Mouse (Mus musculus): ENCODE data around the gene Spred2. TPM values are rescaled to one million over a fixed set of nuclear protein-coding genes. Genes with fewer than 3 reads are reported as not detected.

Spred2 gene
- total RNA-seq, 1 experiment from 2014 or later, result 4.9 TPM

DNA sequence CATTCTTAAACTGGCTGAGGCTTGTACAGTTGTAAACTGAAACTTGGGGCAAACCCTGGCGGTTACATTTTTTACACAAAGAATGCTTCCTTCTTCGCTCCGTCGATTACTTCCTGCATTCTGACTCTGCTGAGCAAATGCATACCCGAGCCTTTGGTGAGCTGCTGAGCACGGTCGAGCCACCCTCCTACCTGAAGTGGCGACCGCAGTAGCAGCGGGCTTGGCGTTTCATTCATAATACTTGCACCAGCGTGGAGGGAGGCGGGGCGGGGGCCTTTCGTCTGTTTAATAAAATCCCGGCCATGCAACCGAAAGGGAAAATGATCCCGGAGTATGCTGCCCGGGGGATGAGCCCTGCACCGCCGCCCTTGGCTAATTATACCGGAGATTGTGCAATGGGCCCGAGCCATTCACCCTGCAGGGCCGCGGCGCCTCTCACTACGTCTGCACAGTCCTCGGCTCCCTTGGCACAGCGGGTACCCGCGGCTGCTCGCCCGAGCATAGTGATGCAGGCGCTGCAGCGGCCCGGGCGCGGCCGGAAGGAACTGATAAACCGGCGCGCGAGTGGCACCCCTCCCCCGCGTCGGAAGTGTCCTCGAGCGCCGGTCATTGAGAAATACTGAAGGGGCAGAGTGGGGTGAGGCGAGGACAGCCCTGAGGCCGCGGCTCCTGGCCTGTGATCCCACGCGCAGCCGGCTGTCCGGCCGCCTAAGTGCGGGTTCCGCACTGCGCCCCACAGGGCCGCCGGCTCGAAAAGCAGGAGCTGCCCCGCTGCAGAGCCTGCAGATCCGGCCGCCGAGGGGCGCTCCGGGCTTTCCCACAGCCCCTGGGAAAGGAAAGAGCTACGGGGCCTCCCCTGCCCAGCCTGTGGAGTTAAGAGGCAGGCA is 4.1 kb upstream of the Spred2 start:
- peak; percentile 49 to 56 for ATAC-seq (replicated peaks in 1 of 2; ENCODE audit: insufficient read depth in 1 of 2, low FRiP score in 2 of 2, low TSS enrichment in 1 of 2, low read depth in 1 of 2, poor library complexity in 2 of 2, severe bottlenecking in 2 of 2)

GRCm38 (mm10) chr11:19921723-19922122 is 2.5 kb upstream of the Spred2 start:
- ATAC-seq (replicated peaks in 1 of 2; ENCODE audit: insufficient read depth in 1 of 2, low FRiP score in 2 of 2, low TSS enrichment in 1 of 2, low read depth in 1 of 2, poor library complexity in 2 of 2, severe bottlenecking in 2 of 2), result no peak

- ATAC-seq (replicated peaks in 1 of 2; ENCODE audit: insufficient read depth in 1 of 2, low FRiP score in 2 of 2, low TSS enrichment in 1 of 2, low read depth in 1 of 2, poor library complexity in 2 of 2, severe bottlenecking in 2 of 2), result no peak
These were observed 2.0 kb upstream of the Spred2 start for GRCm38 (mm10) chr11:19922208-19922607.

- no peak for ATAC-seq (replicated peaks in 1 of 2; ENCODE audit: insufficient read depth in 1 of 2, low FRiP score in 2 of 2, low TSS enrichment in 1 of 2, low read depth in 1 of 2, poor library complexity in 2 of 2, severe bottlenecking in 2 of 2)
These were observed 578 bp downstream of the Spred2 start for GRCm38 (mm10) chr11:19924757-19925148.

DNA sequence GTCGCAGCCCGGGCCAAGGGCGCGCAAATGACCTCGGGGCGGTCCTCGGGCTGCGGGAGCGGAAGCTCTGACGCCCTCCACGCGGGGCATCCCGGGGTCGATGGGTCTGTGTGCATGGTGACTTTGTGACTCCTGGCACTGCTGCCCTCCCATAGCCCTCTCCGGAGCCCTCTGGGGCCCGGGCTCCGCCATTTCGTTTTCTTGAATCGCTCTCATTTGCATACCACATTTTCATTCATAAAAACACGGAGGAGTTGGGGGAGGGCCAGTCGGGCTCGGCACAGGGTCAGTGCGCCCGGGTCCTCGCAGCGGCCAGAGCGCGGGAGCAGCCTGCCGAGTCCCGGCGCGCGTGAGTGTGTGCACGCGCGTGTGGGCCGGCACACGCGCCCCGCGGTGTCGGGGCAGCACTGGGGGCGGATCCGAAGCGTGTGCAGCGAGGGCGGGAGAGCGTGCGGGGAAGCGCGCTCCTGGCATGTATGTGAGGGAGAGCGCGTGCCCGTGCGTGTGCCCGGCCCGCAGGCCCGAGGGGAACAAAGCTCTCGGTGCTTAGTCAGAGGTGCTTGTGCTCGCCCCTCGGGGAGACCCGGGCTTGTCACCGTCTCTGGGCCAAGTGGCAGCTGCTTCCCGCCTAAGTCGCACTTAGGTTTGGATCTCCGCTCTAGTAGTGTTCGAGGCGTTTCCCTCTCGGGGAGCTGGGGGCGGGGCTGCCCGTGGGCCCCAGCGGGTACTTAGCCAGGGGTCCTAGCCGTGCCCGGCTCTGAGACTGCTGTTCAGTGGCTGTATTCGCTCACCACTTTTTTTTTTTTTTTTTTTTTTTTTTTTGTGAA is 1.2 kb downstream of the Spred2 start:
- peak; percentile 36 to 43 for ATAC-seq (replicated peaks in 1 of 2; ENCODE audit: insufficient read depth in 1 of 2, low FRiP score in 2 of 2, low TSS enrichment in 1 of 2, low read depth in 1 of 2, poor library complexity in 2 of 2, severe bottlenecking in 2 of 2)

- ATAC-seq (replicated peaks in 1 of 2; ENCODE audit: insufficient read depth in 1 of 2, low FRiP score in 2 of 2, low TSS enrichment in 1 of 2, low read depth in 1 of 2, poor library complexity in 2 of 2, severe bottlenecking in 2 of 2), result peak; percentile 38 to 50
These were observed 2.0 kb downstream of the Spred2 start for GRCm38 (mm10) chr11:19925976-19926842.

GRCm38 (mm10) chr11:19926843-19927120 is 2.6 kb downstream of the Spred2 start:
- ATAC-seq (replicated peaks in 1 of 2; ENCODE audit: insufficient read depth in 1 of 2, low FRiP score in 2 of 2, low TSS enrichment in 1 of 2, low read depth in 1 of 2, poor library complexity in 2 of 2, severe bottlenecking in 2 of 2), result no peak

- no peak for ATAC-seq (replicated peaks in 1 of 2; ENCODE audit: insufficient read depth in 1 of 2, low FRiP score in 2 of 2, low TSS enrichment in 1 of 2, low read depth in 1 of 2, poor library complexity in 2 of 2, severe bottlenecking in 2 of 2)
These were observed 4.5 kb downstream of the Spred2 start for GRCm38 (mm10) chr11:19928633-19929032.

DNA sequence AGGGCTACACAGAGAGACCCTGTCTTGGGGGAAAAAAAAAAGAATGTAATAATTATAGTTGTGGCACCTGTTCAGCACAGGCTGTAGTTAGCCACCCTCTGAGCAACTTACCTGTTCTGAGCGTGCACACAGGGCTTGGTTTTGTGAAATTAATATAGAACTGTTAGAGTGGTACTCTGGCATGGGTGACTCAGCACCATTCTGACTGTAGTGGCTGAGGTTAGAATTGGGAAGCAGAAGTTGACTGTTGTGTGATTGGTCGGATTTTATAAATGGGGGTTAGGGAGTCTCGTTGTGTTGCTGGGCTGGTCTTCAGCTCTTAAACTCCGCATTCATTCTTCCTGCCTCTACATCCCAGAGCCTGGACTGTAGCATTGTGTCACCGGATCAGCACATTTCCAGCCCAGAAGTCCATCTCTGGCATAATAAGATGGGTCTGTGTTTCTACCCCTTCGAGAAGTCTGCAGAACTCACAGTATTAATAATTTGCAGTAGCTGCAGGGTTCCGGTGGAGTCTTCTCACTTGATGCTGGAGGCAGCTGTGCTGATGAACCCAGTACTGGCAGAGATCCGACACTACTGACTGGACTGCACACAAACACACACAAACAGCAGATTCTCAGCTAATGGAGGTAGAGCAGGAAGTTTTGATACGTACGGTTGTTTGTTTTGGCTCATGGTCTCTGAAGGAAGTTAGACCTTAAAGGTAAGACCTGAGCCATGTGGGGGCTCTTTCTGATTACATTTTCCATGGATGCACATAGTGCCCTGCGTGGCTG is 5.1 kb downstream of the Spred2 start:
- ATAC-seq (replicated peaks in 1 of 2; ENCODE audit: insufficient read depth in 1 of 2, low FRiP score in 2 of 2, low TSS enrichment in 1 of 2, low read depth in 1 of 2, poor library complexity in 2 of 2, severe bottlenecking in 2 of 2), result peak; percentile 40 to 57

DNA sequence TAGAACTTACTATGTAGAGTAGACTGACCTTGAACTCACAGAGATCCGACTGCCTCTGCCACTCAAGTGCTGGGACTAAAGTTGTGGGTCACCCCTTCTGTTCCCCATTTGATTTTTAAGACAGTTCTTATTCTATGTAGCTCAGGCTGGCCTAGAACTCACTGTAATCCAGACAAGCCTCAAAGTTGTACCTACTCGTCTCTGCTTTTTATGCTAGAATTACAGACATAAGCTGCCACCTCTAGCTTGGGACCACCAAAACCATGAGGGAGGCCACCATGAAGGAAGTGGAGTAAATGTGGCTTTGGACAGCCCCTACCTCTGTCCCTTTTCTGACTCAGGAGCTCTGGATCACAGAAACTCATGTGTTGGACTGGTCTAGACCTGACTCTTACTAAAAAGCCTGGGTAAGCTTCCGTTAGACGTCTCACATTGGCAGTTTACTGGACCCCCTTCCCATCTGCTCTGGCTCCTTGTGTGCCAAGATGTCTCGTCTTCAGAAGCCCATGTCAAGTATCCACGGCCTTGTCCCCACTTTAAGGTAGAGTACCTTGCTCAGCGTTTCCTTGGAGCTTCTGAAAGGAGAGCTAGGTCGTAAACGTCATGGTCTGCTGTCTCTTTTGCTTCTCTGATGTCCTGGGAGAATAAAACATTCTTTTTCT is 7.5 kb downstream of the Spred2 start:
- no peak for ATAC-seq (replicated peaks in 1 of 2; ENCODE audit: insufficient read depth in 1 of 2, low FRiP score in 2 of 2, low TSS enrichment in 1 of 2, low read depth in 1 of 2, poor library complexity in 2 of 2, severe bottlenecking in 2 of 2)

- no peak for ATAC-seq (replicated peaks in 1 of 2; ENCODE audit: insufficient read depth in 1 of 2, low FRiP score in 2 of 2, low TSS enrichment in 1 of 2, low read depth in 1 of 2, poor library complexity in 2 of 2, severe bottlenecking in 2 of 2)
These were observed 8.9 kb downstream of the Spred2 start for GRCm38 (mm10) chr11:19932983-19933511.

- ATAC-seq (replicated peaks in 1 of 2; ENCODE audit: insufficient read depth in 1 of 2, low FRiP score in 2 of 2, low TSS enrichment in 1 of 2, low read depth in 1 of 2, poor library complexity in 2 of 2, severe bottlenecking in 2 of 2), result no peak
These were observed 11.6 kb downstream of the Spred2 start for GRCm38 (mm10) chr11:19935524-19936354.

GRCm38 (mm10) chr11:19938456-19939004 is 14.4 kb downstream of the Spred2 start:
- no peak for ATAC-seq (replicated peaks in 1 of 2; ENCODE audit: insufficient read depth in 1 of 2, low FRiP score in 2 of 2, low TSS enrichment in 1 of 2, low read depth in 1 of 2, poor library complexity in 2 of 2, severe bottlenecking in 2 of 2)

GRCm38 (mm10) chr11:19939305-19939730 is 15.1 kb downstream of the Spred2 start:
- peak; percentile 75 to 87 for ATAC-seq (replicated peaks in 1 of 2; ENCODE audit: insufficient read depth in 1 of 2, low FRiP score in 2 of 2, low TSS enrichment in 1 of 2, low read depth in 1 of 2, poor library complexity in 2 of 2, severe bottlenecking in 2 of 2)

DNA sequence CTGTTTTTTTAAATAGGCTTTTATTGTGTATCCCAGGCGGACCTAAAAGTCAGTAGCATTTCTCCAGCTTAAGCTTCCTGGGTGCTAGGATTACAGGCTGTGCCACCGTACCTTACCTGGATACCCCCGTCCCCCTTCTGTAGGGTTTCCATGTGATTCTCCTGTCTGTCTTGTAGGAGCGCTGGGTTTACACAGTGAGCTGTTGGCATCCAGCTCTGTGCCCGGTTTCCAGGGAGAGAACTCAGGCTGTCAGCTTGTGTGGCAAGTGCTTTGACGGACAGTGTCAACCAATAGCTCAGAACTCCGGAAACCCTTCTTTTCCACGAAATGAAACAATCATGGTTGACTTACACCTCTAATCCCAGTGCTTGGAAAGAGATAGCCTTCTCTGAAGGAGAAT is 15.7 kb downstream of the Spred2 start:
- ATAC-seq (replicated peaks in 1 of 2; ENCODE audit: insufficient read depth in 1 of 2, low FRiP score in 2 of 2, low TSS enrichment in 1 of 2, low read depth in 1 of 2, poor library complexity in 2 of 2, severe bottlenecking in 2 of 2), result no peak
